Mouse (Mus musculus) small intestine, adult 2 months (tissue): ENCODE data around the gene Lgals4.

Experiments
- CTCF ChIP-seq: fragments of 200-500 bp; IDR thresholded peaks from 2 replicates; pipeline ENCODE4 v1.5.1; 2012; ENCODE audit warnings: low read depth, mild to moderate bottlenecking, control low read depth, inconsistent platforms, low read length, moderate library complexity, mixed read lengths; ENCODE audit not compliant: insufficient replicate concordance, insufficient read length; ENCODE audit errors: extremely low read depth
- POLR2A ChIP-seq: fragments of 200-500 bp; IDR thresholded peaks from 2 replicates; pipeline ENCODE4 v1.6.1; 2012; ENCODE audit warnings: low read depth, mild to moderate bottlenecking, control low read depth, inconsistent platforms, low read length, moderate library complexity

DNA sequence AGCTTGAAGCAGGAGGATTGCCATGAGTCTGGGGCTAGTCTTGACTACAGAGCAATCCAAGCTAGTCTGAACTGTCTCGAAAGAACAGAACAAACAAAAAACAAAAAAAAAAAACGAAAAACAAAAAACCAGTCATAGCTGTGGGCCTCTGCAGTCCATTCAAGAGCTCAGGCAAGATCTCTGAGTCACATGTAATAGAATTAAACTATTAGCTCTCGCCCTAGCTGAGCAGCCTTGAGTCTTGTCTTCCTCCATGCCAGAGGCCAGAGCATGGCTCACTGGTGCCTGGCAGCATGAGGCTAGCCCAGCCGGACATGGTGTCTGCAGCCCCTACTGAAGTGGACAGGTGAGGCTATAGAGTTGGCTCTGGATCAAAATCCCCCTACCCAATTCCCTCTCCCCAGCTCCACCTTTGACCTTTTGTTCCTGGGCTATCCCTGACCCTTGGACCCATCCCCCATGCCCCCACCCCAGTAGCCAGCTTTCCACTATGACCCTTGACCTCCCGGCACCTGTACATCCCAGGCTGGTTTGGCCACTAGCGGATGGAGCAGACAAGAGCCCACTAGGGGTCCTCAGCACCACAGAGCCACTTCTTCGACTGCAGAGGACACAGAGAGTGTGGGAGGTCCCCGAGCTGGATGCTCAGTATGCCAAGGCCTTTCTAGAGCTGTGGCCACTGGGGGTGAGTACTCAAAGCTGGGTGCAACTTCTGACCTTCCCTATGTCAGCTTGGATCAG lies 43.4 kb upstream of the Lgals4 start:
- no peak for TF ChIP-seq CTCF
- no peak for TF ChIP-seq POLR2A
